Mouse (Mus musculus) mature B cell (primary cell): ENCODE results near the gene Mdm2.
"Not testable (repeated sequence)": the region's sequence is repeated elsewhere in the genome, so short reads cannot be mapped to it uniquely, and the experiment has no call there.

Experiments used
- in situ Hi-C: fragments of 300-500 bp; cut with MboI; formaldehyde crosslinking; loops from 2 replicates; pipeline ENCODE4 v1.14.3; 2019

Gene Mdm2

DNA sequence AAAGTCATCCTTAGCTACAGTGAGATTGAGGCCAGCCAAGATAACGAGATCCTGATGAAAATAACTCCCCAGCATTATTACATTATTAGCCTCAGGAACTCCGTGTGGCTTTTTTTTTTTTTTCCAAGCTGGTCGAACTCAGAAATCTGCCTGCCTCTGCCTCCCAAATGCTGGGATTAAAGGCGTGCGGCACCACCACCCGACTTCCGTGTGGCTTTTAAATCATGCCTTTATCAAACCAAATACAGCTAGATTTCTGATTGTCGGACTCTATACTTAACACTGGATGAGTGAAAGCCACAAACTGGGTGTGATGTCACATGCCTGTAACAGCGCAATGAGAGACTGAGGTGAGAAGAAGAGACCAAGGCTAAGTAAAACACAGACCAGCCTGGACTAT, 2.3 kb upstream of the Mdm2 start:
- in situ Hi-C loops: no loop called here

DNA sequence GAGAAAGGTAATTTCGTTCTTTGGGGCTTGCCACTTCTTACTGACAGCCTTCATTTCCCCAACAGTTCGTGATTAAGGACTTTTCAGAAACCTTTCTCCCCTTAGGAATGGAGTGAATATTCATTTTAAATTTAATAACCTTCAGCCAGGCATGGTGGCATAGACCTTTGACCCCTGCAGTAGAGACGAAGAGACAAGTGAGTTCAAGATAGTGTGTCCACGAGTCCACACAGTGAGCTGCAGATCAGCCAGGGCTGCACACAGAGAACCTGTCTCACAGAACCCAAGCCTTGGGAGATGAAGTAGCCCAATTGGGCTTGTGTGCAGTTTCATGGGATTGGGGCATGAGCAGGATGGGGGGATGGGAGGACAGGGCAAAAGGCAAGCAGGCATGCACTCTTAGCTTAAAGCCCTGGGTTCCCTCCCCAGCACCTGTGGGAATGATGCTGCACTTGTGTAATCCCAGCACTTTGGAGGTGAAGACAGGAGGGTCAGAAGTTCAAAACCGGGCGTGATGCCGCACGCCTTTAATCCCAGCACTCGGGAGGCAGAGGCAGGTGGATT, 1.7 kb upstream of the Mdm2 start:
- in situ Hi-C loops: no loop called here

DNA sequence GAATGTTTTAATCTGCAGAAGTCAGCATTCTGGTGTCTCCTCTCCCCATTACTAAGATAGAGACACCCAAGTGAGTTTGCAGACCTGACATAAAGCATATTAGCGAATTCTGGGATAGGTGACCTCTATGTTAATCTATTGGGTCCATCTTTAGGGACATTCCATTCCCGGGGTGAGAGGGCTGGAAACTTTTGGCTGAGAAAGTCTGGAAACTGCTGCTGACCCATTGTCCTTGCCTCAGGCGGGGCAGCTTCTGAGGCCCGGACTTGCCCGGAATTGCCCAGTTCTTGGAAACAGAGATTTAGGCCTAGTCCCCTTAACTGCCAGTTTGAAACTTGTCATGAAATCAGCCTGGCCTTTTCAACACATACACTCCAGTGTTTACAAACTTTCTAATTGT, 850 bp upstream of the Mdm2 start:
- in situ Hi-C loops: no loop called here

DNA sequence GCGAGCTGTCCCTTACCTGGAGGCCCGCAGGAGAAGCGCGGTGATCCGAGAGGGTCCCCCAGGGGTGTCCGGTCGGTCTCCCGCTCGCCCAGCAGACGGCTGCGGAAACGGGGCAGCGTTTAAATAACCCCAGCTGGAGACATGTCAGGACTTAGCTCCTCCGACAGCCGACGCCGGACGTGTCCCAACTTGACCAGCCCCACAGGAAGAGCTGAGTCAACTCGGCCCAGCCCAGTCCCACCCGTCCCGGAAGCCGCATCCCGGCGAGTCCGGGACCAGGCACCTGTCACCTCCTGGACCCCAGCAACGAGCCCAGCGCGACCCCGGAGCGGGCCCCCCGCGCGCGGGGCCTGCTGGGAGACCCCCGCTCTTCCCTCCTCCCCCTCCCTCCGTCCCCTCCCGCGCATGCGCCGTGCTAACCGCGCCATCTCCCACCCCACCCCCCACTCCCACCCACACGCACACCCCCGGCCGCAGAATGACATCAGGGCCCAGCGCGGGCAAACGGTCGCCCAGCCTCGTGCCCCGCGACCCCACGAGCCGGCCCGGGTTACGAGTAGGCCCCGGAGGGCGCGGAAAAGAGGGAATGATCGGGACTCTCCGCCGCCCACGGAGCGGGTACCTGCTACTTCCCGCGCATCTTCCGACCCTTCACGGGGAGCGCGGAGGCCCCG, 491 bp downstream of the Mdm2 start:
- in situ Hi-C loops: no loop called here

DNA sequence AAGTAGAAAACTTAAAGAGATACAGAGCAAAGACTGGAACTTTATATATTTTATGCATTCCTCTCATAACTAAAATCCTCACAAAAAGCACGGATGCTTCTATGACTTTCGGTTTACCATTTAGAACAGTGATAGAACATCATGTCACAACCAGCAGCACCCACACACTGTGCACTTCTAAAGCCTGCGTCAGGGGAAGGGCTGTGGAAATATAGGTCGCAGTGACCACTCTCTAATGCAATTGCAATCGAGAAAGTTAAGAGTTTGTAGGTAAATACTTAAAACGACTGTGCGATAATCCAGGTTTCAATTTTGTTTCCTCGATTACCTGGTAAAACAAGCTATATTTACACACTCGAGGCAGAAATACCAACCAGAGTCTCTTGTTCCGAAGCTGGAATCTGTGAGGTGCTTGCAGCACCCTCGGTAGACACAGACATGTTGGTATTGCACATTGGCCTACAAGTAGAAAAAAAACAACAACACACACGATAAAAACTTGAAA, 1.2 kb downstream of the Mdm2 start:
- in situ Hi-C loops: no loop called here

DNA sequence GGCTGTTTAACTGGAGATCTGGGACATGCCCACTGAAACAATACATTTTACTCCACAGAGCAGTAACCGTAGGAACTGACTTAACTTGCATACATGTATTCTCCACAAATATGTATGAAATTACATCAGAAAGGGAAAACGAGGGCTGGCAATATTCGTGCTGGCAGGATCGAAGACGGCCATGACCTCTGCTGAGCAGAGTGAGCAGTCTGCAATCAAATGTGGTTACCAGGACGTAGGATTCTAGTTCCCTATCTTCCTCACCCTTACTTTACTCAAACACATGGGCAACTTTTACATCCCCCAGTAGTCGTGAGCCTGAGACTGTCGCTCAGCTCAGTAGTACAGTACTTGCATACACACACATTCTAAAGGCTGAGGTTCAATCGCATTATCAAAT, 1.7 kb downstream of the Mdm2 start:
- in situ Hi-C loops: no loop called here

DNA sequence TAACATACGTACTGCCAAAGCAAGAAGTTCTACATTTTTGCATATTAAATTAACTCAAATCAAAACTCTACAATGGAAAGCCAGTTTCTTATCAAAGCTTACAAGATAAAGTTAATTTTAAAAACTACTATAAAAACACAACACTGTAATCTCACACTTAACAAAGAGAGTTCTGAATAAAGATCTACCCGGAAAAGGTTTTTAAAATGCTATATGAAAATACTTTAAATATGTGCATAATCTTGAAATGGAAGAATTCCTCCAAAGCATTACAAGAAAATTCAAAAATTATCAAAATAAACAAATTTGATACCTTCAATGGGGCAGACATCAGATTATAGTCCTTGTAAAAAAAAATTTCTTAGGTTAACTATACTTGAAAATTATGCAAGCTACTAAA, 2.2 kb downstream of the Mdm2 start:
- in situ Hi-C loops: no loop called here

DNA sequence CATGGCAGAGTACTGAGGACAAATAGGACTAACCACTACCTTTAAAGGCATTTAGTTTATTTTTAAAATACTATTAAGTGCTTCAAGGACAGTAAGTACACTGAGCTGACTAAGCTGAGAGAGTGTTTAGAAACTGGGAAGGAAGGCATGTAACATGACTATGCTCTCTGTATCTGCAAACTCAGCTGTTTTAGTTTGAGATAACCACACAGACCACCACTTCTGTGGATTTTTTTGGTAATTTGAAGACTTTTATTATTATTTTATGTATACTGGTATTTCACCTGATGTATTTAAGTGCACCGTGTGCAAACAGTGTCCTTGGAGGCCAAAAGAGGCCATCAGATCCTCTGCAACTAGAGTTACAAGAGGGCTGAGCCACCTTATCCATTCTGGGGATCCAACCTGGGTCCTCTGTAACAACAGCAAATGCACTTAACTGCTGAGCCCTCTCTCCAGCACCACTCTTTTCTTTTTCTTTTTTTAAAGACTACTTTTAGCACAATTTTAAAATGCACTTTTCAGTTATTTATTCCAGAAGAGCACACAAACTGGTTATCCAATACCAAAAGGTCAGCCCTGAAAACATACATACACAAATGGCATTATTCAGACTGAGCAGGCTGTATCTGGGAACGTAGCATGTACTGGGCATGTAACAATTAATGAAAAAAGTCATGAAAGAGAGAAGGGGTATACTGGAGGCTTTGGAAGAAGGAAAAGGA, 3.3 kb downstream of the Mdm2 start:
- in situ Hi-C loops: no loop called here

DNA sequence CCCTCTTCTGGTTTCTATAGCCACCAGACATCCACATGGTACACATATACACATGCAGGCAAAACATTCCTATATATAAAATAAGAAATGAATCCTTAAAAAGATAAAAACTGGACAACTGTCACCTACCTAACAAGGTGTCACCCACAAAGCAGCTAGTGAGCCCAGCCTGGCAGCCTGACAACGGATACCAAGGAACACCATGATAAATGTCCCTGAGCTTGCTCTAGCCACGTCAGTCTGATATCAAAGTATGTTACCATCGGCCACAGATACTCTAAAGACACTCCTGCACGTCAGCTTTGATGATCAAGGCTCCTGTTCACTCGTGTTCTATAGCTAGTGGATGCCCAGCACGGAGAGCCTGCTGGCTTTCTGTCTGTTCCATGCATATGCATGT, 4.1 kb downstream of the Mdm2 start:
- in situ Hi-C loops: no loop called here

DNA sequence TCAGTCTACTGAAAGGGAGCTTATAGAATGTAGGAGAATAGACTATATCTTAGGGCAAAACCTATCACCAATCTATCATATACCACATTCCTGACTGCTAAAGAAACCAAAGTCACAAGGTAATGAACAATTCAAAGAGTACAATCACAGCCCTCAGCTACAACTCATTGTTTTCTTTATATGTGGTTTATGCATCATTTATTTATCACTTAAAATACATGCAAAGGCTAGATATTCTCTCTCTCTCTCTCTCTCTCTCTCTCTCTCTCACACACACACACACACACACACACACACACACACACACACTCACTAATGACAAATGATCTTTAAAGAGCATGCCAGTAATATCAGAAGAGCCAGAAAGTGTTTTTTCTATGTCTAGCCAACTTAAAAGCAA, 4.8 kb downstream of the Mdm2 start:
- in situ Hi-C loops: no loop called here

DNA sequence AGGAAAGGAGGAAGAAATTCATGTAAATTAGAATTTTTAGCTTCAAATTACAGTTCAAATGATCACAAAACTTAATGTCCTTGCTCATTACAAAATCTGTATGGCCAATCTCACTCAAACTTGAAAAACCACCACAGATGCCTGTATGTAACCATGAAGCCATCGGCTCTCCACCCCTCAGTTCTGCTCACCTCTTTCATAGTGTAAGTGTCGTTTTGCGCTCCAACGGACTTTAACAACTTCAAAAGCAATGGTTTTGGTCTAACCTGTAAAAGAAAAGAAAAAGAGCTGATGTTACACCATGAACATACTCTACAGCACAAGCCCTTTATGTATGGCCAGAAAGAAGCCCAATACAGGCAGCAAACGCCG, 5.6 kb downstream of the Mdm2 start:
- in situ Hi-C loops: no loop called here

DNA sequence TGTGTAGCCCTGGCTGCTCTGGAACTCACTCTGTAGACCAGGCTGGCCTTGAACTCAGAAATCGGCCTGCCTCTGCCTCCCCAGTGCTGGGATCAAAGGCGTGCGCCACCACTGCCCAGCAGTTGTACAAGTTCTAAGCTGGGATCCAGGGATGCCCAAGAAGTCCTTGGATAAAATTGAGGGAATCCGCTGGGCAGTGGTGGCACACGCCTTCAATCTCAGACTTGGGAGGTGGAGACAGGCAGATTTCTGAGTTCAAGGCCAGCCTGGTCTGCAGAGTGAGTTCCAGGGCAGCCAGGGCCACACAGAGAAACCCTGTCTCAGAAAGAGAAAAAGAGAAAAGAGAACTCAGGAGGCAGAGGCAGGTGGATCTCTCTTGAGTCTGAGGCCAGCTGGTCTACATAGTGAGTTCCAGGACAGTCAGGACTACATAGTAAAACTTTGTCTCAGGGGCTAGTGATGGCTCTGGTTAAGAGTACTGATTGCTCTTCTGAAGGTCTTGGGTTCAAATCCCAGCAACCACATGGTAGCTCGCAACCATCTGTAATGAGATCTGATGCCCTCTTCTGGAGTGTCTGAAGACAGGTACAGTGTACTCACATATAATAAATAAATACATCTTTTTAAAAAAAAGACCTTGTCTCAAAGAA, 6.1 kb downstream of the Mdm2 start:
- in situ Hi-C loops: not testable (repeated sequence)

DNA sequence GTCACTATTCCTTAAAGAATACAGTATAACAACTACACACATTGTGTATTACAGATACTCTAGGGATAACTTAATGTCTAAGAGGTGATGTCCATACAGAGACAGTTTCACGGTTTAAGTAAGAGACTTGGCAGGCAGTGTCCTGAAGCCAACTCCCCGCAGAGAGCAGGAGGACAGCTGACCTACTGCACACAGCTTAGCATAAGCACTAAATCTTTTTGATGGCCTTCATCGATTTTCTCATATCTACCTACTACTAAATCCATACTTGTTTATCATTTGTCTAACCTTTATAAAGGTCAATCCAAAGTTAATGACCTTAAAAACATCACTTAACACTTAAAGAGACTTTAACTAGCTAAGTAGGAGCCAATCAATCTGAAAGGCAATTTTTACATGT, 7.1 kb downstream of the Mdm2 start:
- in situ Hi-C loops: no loop called here

DNA sequence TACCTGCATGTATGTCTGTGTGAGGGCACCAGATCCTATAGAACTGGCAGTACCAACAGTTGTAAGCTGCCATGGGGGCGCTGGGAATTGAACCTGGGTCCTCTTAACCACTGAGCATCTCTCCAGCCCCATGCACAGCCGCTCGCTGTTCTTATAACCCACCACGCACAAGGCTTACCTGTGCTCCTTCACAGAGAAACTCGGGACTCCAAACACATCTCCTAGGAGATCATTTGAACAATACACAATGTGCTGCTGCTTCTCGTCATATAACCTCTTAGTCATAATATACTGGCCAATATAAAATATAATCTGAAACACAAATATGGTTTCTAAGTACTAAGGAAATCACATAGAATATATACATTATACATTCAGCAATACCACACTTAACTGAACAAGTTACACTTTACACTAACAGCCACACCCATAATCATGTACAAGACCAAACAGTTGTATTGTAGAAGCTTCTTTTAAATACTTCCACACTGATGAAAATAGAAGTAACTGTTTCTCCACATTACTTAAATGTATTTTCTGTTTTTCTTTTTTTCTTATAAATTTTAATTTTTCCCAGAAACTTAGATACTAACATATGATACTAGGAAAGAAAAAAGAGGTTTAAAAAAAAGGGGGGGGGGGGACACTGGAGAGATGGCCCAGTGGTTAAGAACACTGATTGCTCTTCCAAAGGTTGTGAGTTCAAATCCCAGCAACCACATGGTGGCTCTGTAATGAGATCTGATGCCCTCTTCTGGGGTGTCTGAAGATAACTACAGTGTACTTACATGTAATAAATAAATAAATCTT, 8.3 kb downstream of the Mdm2 start:
- in situ Hi-C loops: no loop called here

DNA sequence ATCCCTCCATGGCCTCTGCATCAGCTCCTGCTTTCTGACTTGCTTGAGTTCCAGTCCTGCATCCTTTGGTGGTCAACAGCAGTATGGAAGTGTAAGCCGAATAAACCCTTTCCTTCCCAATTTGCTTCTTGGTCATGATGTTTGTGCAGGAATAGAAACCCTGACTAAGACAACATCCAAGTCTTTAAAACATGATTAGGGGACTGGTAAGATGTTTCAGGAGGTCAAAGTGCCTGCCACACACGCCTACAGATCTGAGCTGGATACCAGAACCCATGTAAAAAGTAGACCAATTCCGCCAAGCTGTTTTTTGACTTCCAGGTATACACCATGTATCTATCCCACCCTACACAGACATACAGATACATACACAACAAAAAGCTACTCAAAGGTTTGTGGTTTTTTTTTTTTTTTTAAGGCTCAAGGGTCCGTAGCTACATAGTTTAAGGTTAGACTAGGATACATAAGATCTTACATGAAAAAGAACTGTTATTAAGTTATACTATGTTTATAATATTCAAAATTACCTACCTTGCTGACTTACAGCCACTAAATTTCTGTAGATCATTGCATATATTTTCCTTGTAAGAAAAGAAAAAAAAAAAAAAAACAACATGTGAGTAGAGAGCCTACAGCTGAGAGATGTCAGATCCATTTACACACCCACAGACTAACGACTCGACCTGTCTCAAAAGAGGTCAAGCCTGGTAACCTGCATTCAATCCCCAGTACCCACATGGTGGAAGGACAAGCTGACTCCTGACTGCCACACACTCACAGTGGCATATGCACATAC, 9.3 kb downstream of the Mdm2 start:
- in situ Hi-C loops: no loop called here

DNA sequence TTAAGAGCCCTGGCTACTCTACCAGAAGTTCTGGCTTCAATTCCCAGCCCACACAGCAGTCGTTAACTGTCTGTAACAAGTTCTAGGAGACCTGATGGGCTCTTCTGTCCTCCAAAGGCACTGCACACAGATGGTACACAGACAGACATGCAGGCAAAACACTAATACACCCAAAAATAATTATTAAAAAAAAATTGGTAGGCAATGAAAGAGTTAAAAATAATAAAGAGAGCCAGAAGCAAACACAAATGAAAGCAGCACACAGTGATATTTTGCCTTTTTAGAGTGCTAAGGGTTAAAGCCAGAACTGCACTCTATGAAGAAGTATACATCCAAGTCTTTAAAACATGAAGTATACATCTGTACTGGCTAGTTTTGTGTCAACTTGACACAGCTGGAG, 10.1 kb downstream of the Mdm2 start:
- in situ Hi-C loops: no loop called here

DNA sequence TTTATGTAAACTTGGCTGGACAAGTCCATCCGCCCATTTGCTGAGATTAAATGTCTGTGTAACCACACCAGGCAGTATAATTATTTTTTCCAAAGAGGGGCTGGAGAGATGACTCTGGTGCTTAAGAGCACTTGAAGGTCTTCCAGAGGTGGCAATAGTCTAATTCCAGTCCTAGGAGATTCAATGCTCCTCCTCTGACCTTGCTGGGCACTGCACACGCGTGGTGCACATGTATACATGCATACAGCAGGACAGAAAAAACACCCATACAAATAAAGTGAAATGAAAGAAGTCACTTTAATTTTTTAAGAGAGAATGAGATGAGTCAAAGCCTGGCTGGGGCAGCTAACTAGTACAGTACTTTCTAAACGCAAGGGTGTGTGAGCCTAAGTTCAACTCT, 10.6 kb downstream of the Mdm2 start:
- in situ Hi-C loops: no loop called here

DNA sequence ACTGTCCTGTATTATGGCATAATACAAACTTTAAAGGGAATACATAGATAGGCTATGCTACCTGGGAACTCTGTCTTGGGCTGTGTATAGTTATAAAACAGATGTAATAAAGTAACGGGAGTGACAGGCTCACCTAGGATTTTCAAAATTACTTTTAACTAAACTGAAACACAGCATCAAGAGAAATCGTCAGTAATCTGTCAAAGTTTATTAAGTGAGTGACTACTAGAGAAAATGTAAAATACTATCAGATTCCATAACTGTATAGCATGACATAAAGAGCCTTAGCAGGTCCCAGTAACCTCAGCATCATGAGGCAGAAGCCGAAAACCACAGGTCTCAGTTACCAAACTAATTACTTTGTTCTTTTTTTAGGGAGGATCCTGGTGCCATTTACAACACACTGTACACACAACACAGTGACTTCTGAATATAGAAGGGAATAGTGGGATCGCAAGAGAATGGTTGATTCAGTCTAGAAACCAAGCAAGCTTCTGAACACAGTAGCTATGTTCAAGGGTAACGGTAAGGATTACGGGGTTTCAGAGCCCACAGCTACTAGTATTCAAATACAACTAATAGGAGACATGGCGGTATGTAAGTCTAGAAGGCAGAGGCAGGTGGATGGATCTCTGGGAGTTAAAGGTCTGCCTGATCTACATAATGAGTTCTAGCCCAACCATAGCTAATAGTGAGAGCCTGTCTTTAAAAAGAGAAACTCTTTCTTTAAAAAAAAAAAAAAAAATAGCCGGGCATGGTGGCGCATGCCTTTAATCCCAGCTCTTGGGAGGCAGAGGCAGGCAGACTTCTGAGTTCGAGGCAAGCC, 12.0 kb downstream of the Mdm2 start:
- in situ Hi-C loops: no loop called here

DNA sequence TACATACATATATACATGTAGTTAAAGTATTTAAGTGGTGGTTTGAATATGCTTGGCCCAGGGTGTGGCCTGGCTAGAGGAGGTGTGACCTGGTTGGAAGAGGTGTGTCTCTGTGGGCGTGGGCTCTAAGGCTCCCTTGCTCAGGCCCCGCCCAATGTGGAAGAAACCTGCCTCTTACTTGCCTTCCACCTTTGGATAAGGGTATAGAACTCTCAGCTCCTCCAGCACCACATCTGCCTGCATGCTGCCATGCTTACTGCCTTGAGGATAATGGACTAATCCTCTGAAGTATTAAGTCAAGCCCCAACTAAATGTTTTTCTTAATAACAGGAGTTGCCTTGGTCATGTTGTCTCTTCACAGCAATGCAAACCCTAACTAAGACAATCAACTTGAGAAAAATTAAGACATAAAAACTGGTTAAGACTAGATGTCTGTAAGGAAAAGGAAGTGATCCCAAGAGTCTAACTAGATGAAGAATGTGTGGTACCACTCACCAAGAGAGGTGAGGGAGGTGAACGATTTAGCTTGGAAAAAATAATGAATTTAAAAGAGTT, 12.9 kb downstream of the Mdm2 start:
- in situ Hi-C loops: no loop called here
